Mouse (Mus musculus): ENCODE data around the gene Duox1.

Duox1 gene

DNA sequence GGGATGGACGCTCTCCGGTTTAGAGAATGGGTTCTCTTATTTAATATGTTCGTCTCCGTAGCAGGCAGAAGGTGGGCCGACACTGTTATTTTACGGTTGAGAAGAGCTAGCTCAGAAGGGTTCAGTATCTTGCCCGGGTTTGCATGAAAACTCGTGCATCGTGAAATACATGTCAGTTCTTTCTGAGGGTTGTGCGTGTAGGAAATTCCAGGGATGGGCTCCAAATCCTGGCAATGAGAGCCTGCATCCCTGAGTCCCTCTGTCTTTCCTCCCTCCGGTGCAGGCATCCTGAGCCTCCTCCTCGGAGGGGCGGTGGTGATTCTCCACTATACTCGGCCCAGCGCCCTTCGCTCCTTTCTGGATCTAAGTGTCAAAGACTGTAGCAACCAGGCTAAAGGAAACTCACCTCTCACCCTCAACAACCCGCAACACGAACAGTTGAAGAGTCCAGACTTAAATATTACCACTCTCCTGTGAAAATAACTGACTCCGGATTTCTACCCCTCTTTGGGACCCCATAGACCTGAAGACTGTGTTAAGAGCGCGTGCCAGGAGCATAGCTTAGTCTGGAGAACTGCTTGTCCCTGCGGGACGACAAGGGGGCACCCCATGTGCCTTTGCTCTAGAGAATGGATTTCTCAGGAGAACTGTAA lies 13.4 kb upstream of the Duox1 start:
- peak; percentile 5 for DNase-seq (ENCODE audit: low read depth, low spot score)
- peaks cover 2% of the 10 kb centered on the region; the same call in 1 of the 2 replicates for H3K27me3 ChIP-seq (ENCODE audit: control insufficient read depth, insufficient read depth, low read length, poor library complexity, severe bottlenecking)

DNA sequence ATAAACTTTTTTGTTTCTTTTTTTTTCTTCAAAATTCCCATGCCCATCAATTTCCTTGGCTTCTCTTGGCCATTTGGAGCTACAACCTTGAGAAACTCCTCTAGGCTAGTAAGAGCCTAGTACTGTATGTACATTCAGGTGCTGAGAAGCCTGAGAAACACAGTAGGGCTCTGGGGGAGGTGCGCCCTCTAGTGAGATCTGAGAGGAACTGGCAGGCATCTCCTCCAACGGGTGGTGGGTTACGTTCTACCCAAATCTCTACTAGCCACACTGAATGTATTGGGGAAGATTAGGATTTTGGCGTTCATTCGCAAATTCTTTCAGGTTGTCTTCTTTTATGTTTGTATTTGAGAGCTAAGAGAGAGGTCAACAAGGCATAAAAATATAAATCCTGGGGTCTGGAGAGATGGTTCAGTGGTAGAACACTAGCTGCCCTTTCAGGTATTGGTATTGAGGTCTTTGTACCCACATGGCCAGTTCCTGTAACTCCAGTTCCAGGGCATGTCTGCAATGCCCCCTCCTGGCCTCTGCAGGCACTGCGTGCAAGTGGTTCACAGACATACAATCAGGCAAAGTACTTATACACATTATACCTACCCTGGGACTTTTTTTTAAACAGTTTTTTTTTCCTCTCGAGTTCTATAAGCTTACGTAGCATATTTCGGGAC lies 12.8 kb upstream of the Duox1 start:
- no peaks in the 10 kb centered on the region for H3K36me3 ChIP-seq (ENCODE audit: control insufficient read depth, insufficient read depth, low read length, poor library complexity, severe bottlenecking)
- peaks cover 2% of the 10 kb centered on the region; the same call in 1 of the 2 replicates for H3K27me3 ChIP-seq (ENCODE audit: control insufficient read depth, insufficient read depth, low read length, poor library complexity, severe bottlenecking)
- DNase-seq (ENCODE audit: low read depth, low spot score) = peak; percentile 83

More for the DNA sequence above, 13.4 kb upstream of the Duox1 start:
- no peaks in the 10 kb centered on the region for H3K36me3 ChIP-seq (ENCODE audit: control insufficient read depth, insufficient read depth, low read length, poor library complexity, severe bottlenecking)

DNA sequence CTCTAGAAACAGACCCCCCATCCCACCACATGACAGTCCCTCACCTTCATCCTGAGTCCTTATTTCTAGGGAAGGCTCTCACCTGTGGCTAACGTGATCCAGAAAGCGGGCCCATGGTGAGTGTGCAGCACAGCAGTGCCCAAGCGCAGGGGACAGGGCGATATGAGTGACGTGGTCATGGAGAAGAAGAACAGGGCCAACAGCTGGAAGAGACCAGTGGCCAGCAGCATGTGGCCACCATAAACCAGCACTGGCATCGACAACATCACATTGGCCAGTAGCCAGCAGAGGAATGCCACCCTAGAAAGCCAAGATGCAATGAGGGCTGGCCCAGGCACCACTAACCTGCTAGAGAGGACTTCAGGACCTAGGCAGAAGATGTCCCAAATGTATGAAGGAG lies 10.9 kb upstream of the Duox1 start:
- H3K27me3 ChIP-seq (ENCODE audit: control insufficient read depth, insufficient read depth, low read length, poor library complexity, severe bottlenecking) = peaks cover 1% of the 10 kb centered on the region; the same call in 1 of the 2 replicates
- H3K36me3 ChIP-seq (ENCODE audit: control insufficient read depth, insufficient read depth, low read length, poor library complexity, severe bottlenecking) = no peaks in the 10 kb centered on the region
- DNase-seq (ENCODE audit: low read depth, low spot score) = no peak

DNA sequence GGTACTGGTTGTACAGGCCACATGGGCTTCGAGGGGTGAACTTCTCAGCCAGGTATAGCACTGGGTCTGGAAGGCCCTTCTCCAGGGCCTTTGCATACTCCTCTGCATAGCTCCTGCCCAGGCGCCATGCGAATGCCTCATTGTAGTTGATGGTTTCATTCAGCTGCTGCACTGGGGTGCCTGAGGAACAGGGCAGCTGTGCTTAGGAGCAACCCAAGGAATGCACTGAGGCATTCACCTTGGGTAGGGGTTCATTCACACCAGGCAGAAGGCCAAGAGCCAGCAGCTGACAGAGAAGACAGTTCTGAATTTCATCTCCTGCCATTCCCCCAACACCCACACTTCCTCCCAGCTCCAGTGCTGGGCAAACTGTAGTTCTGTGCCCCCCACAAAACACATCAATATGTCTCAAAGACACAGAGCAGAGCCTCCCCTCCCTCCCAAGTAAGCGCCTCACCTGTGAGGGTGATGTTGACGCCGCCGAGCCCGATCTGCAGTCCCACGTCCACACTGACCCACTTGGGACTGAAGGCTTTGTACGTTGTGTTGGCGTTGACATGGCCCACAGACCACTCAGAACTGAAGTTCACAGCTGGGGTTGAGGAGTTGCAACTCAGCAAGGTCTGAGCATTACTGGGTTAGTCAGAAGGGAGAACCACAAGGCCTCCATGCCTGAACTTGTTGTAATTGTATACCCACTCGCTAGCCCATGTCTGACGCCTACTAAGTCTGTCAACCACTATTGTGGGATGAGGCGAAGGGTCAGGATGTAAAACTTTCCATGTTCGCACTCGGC lies 10.2 kb upstream of the Duox1 start:
- no peak for DNase-seq (ENCODE audit: low read depth, low spot score)
- Histone ChIP-seq H3K27me3 (ENCODE audit: control insufficient read depth, insufficient read depth, low read length, poor library complexity, severe bottlenecking) (no peaks in the 10 kb centered on the region; the same call in 1 of the 2 replicates), H3K36me3 (ENCODE audit: control insufficient read depth, insufficient read depth, low read length, poor library complexity, severe bottlenecking) (no peaks in the 10 kb centered on the region)

DNA sequence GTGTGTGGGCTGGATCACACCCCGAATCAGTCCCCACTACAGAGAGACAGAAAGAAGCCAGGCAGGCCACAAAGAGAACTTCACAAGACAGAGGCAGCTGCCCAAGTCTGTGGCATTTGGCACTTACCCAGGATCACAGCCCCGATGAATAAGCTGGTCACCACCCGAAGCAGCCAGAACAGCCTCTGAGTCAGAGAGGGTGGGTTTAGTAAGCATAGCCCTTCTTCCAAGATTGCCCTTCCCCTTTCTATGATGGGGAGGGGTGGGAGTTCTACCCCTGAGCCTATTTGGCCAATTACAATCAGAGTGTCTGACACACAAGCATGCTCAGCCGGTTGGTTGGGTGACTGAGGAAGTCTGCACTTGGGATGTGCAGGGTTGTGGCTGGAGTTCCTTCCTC lies 9.3 kb upstream of the Duox1 start:
- no peak for DNase-seq (ENCODE audit: low read depth, low spot score)
- Histone ChIP-seq H3K36me3 (ENCODE audit: control insufficient read depth, insufficient read depth, low read length, poor library complexity, severe bottlenecking) (no peaks in the 10 kb centered on the region), H3K27me3 (ENCODE audit: control insufficient read depth, insufficient read depth, low read length, poor library complexity, severe bottlenecking) (no peaks in the 10 kb centered on the region; the same call in 1 of the 2 replicates)

DNA sequence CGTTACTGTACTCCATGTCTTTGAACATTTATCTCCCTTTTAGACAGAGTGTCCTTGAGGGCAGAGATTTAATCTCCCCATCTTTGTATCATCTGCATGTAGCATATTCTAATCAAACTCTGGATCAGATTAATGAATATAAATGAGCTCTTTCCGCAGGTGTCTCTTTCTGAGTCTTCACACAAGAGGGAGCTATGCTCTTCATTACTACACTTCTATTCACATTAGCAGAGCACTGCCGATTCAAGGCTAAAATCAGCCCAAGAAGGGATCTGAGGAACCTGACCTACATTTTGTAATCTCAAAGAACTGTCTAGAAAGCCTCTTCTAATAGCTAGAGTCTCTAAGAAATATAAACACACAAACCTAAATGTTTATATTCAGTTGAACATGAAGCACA lies 5.8 kb upstream of the Duox1 start:
- no peaks in the 10 kb centered on the region; the same call in 1 of the 2 replicates for H3K27me3 ChIP-seq (ENCODE audit: control insufficient read depth, insufficient read depth, low read length, poor library complexity, severe bottlenecking)
- no peak for DNase-seq (ENCODE audit: low read depth, low spot score)
- H3K36me3 ChIP-seq (ENCODE audit: control insufficient read depth, insufficient read depth, low read length, poor library complexity, severe bottlenecking) = no peaks in the 10 kb centered on the region

DNA sequence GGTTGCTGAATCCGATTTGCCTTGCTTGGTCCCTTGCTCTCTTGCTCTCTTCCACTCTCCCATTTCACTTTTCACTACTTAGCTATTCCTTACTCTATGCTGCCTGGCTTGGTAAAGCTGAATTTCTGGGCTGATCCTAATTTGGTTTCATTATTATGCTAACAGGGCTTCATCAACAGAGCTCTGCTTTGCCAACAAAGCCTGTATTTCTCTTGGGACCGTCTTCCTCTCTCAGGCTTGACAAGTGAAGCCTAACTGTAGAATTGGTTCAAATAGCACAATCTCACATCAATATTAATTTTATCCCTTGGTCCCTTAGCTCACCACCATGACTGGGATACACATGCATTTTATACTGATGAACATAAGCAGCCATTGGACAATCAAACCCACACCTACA lies 3.9 kb upstream of the Duox1 start:
- Histone ChIP-seq H3K27me3 (ENCODE audit: control insufficient read depth, insufficient read depth, low read length, poor library complexity, severe bottlenecking) (no peaks in the 10 kb centered on the region; the same call in 1 of the 2 replicates), H3K36me3 (ENCODE audit: control insufficient read depth, insufficient read depth, low read length, poor library complexity, severe bottlenecking) (no peaks in the 10 kb centered on the region)
- DNase-seq (ENCODE audit: low read depth, low spot score) = no peak

DNA sequence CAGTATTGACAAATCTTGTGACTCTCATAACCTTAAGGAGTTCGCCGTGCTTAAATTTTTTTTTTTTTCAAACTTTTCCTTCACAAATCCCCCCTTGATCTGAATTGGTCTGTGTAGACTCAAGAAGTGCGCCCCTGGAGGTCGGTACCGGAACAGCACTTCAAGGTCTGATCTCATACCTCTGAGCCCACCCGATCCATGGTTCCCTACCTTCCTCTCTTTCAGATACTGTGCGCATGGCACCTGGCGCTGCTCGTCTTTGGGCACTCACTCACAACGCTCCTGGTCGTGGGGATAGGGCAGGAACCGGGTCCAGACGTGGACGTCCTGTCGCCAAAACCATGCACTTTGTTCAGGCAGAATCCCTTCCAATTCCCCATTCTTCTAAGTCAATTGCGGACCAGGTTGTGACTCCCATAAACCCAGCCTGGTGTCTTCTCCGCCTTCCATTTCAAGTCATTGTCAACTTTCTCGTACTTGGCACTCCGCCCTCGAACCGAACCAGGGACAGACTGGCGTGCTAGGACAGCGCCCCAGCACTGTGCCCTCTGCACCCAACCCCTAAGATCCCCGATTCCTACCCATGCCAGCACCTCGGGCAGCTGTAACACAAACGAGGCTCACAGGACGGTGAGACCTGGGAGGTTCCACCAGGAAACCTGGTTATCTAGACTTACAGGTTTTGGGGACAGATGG lies 2.6 kb upstream of the Duox1 start:
- no peaks in the 10 kb centered on the region for H3K27me3 ChIP-seq (ENCODE audit: control insufficient read depth, insufficient read depth, low read length, poor library complexity, severe bottlenecking)
- peak; percentile 75 for DNase-seq (ENCODE audit: low read depth, low spot score)
- H3K36me3 ChIP-seq (ENCODE audit: control insufficient read depth, insufficient read depth, low read length, poor library complexity, severe bottlenecking) = no peaks in the 10 kb centered on the region

DNA sequence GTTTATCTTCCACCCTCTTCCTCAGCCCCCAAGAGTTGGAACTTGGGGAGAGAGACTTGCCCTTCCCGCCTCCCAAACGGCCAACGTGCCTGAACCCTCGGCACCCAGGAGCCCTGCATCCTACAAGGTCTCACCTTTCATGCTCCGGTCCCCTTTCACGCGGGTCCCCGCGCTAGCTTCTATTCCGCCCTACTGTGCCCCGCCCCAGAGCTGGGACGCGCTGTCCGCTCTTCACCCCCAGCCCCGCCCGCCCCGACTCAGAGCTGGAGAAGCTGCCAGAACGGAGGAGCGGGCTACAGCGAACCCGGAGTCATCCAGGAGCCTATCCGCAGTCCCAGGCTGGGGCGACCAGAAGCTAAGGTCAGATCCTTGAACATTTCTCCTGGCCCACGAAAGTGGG lies 1.9 kb upstream of the Duox1 start, which contains the start of gene Duoxa1:
TSS of gene Duoxa1 (minus strand) at position 195 of the 400 bp plus-strand sequence.
- H3K27me3 ChIP-seq (ENCODE audit: control insufficient read depth, insufficient read depth, low read length, poor library complexity, severe bottlenecking) = no peaks in the 10 kb centered on the region
- H3K36me3 ChIP-seq (ENCODE audit: control insufficient read depth, insufficient read depth, low read length, poor library complexity, severe bottlenecking) = no peaks in the 10 kb centered on the region
- no peak for DNase-seq (ENCODE audit: low read depth, low spot score)

DNA sequence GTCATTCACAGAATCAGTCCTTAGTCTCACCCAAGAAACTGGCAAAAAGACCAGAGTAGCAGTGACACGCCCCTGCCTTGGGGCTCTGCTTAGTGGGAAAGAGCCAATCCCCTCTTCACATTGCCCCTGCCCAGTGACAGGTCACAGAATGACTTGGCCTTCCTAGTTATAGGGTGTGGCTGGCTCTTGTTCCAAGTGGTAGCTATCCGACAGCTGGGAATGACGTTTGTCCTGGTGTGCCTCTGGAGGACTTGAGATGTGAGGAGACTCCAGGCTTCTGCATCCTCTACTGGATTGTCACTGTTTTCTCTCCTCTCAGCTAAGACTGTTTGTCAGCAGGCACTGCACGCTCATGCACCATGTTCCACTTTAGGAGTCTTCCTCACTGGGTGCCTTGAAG lies 1.9 kb downstream of the Duox1 start:
- DNase-seq (ENCODE audit: low read depth, low spot score) = no peak
- no peaks in the 10 kb centered on the region for H3K36me3 ChIP-seq (ENCODE audit: control insufficient read depth, insufficient read depth, low read length, poor library complexity, severe bottlenecking)
- no peaks in the 10 kb centered on the region; the same call in 1 of the 2 replicates for H3K27me3 ChIP-seq (ENCODE audit: control insufficient read depth, insufficient read depth, low read length, poor library complexity, severe bottlenecking)

DNA sequence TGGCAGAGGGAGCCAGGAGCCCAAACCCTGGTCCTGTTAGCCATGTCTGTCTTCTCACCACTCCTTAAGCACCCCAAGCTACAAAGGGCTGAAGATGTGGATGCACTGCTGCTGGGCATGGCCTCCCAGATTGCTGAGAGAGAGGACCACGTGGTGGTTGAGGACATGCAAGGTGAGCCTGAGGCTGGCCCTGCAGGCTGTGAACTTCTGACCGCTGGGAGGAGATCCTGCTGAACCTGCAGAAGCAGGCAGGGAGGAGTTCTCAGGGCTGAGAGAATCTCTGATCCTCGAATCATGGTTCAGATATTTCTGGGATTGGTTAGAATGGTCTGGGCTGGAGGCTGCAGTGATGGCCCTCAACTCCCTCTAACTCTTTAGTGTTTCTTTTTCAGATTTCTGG lies 8.5 kb downstream of the Duox1 start:
- DNase-seq (ENCODE audit: low read depth, low spot score) = no peak
- Histone ChIP-seq H3K36me3 (ENCODE audit: control insufficient read depth, insufficient read depth, low read length, poor library complexity, severe bottlenecking) (no peaks in the 10 kb centered on the region), H3K27me3 (ENCODE audit: control insufficient read depth, insufficient read depth, low read length, poor library complexity, severe bottlenecking) (no peaks in the 10 kb centered on the region; the same call in none of the 2 replicates)

DNA sequence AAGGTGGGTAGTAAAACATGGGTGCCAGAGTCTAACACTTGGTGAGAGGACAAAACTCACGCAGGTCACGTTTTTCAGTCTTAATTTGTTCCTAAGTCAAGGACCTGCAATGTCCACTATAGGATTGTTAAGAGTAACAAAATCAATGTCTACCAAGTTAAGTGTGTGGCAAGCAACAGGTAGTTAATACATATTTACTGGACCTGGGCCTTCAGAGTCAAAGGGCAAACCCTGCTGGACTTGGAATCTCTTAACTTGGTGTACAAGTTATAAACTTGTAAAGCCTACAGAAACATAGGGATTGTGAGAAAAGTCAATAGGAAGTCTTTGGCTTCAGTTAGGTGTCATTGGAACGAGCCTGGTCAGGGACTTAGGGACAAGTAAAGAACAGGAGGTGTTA lies 9.1 kb downstream of the Duox1 start:
- H3K27me3 ChIP-seq (ENCODE audit: control insufficient read depth, insufficient read depth, low read length, poor library complexity, severe bottlenecking) = no peaks in the 10 kb centered on the region; the same call in none of the 2 replicates
- DNase-seq (ENCODE audit: low read depth, low spot score) = no peak
- no peaks in the 10 kb centered on the region for H3K36me3 ChIP-seq (ENCODE audit: control insufficient read depth, insufficient read depth, low read length, poor library complexity, severe bottlenecking)

DNA sequence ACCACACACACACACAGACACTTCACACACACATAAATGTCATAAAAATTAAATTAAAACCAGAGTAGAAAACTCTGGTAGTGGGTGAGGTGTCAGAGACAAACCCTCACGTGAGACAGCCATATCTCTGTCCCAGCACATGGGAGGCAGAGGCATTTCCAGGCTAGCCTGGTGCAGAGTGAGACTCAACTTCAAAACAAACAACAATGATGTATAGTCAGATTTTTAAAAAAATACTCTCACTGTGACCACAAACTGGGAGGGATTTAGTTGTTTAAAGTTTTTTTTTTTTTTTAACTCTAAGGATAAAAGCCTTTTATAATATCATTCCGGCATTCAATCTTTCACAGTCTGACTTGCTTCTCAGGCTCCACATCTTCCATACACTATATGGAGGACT lies 9.9 kb downstream of the Duox1 start:
- no peak for DNase-seq (ENCODE audit: low read depth, low spot score)
- H3K36me3 ChIP-seq (ENCODE audit: control insufficient read depth, insufficient read depth, low read length, poor library complexity, severe bottlenecking) = no peaks in the 10 kb centered on the region

DNA sequence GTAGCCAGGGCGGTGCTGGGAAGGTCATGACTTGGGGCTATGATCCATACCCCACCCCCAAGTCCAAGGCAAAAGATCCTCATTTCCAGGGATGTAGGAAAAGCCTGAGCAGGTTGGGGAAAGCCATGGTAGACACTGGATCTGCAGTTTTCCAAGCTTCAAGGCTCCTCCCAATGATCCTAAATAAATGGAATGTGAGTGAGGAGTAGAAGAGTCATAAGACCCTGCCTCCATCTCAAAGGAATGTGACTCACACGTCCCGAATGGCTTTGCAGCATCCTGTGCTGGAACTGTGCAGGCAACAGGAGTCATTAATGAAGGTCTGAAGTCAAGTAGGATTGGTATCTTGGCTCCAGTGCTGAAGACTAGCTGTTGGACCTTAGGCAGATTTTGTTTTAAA lies 12.5 kb downstream of the Duox1 start:
- Histone ChIP-seq H3K36me3 (ENCODE audit: control insufficient read depth, insufficient read depth, low read length, poor library complexity, severe bottlenecking) (no peaks in the 10 kb centered on the region), H3K27me3 (ENCODE audit: control insufficient read depth, insufficient read depth, low read length, poor library complexity, severe bottlenecking) (no peaks in the 10 kb centered on the region)
- DNase-seq (ENCODE audit: low read depth, low spot score) = no peak

More for the DNA sequence above, 9.9 kb downstream of the Duox1 start:
- H3K27me3 ChIP-seq (ENCODE audit: control insufficient read depth, insufficient read depth, low read length, poor library complexity, severe bottlenecking) = no peaks in the 10 kb centered on the region; the same call in none of the 2 replicates
